Mouse (Mus musculus) embryonic facial prominence, embryonic 14.5 days (tissue): ENCODE data around the gene Oas1c. TPM values are rescaled to one million over a fixed set of nuclear protein-coding genes. Genes with fewer than 3 reads are reported as not detected.
A peak's percentile ranks its signal among the peaks of the same experiment; 100 is the strongest.

ENCODE experiments used
- ATAC-seq: fragments of 200-750 bp; cut with Nextera tagmentation; 2 replicates; pipeline ENCODE4 v1.8.0; 2017; ENCODE audit warnings: low read depth, moderate number of reproducible peaks, moderate TSS enrichment
- DNase-seq: peaks from one replicate; pipeline ENCODE4 v3.0.0-alpha.2; 2015; ENCODE audit warnings: low spot score
- H3K27ac ChIP-seq: fragments of 300-500 bp; sonication (generic); replicated peaks from 2 replicates; pipeline ENCODE4 v1.5.1; 2014; ENCODE audit warnings: low read depth, mild to moderate bottlenecking, low read length, moderate library complexity
- H3K27me3 ChIP-seq: fragments of 300-500 bp; sonication (generic); replicated peaks from 2 replicates; pipeline ENCODE4 v1.6.1; 2014; ENCODE audit warnings: low read length; ENCODE audit not compliant: control insufficient read depth, insufficient read depth
- H3K36me3 ChIP-seq: fragments of 300-500 bp; sonication (generic); 2 replicates; pipeline ENCODE4 v1.6.1; 2014; ENCODE audit warnings: low read length, mixed read lengths; ENCODE audit not compliant: control insufficient read depth, insufficient read depth
- H3K4me1 ChIP-seq: fragments of 300-500 bp; sonication (generic); 2 replicates; pipeline ENCODE4 v1.6.1; 2014; ENCODE audit warnings: antibody characterized with exemption, low read length; ENCODE audit not compliant: control insufficient read depth, insufficient read depth
- H3K4me2 ChIP-seq: fragments of 300-500 bp; sonication (generic); 2 replicates; pipeline ENCODE4 v1.6.1; 2014; ENCODE audit warnings: low read depth, mild to moderate bottlenecking, low read length, moderate library complexity, mixed read lengths
- H3K4me3 ChIP-seq: fragments of 300-500 bp; sonication (generic); 2 replicates; pipeline ENCODE4 v1.5.1; 2014; ENCODE audit warnings: low read depth, mild to moderate bottlenecking, low read length
- H3K9ac ChIP-seq: fragments of 300-500 bp; sonication (generic); 2 replicates; pipeline ENCODE4 v1.6.1; 2014; ENCODE audit warnings: low read depth, mild to moderate bottlenecking, low read length, moderate library complexity, mixed read lengths
- H3K9me3 ChIP-seq: fragments of 300-500 bp; sonication (generic); 2 replicates; pipeline ENCODE4 v1.6.1; 2016; ENCODE audit warnings: low read length; ENCODE audit not compliant: control insufficient read depth
- WGBS: fragments of 180-500 bp; shearing (Covaris S2); extraction: QIAGEN DNeasy Blood & Tissue Kit; methylation state at CpG from one replicate; pipeline ENCODE4 v1.1.7; 2014; 5-methylcytosine and 5-hydroxymethylcytosine counted together
- polyA plus RNA-seq: library from polyadenylated mRNA; unstranded; fragments of >200 nt; fragmentation: Nextera tagmentation; extraction: Ambion mirVana; gene quantifications from 2 replicates; pipeline ENCODE4 v1.2.1, GENCODE M21; 2014

Gene Oas1c
- polyA plus RNA-seq, 1 experiment from 2014 or later: 0.24 TPM

GRCm38 (mm10) chr5:120776801-120777200 is 35.5 kb downstream of the Oas1c start:
- Histone ChIP-seq H3K4me1 (peaks cover 2% of the 10 kb centered on the region; the same call in 1 of the 2 replicates), H3K27me3 (no peaks in the 10 kb centered on the region), H3K4me3 (no peak overlapping the region), H3K9ac (no peak overlapping the region), H3K4me2 (no peak overlapping the region), H3K9me3 (no peaks in the 10 kb centered on the region), H3K27ac (no peak overlapping the region), H3K36me3 (no peaks in the 10 kb centered on the region)
- no peak for DNase-seq
- ATAC-seq: no peak
- WGBS: 78% methylated on average over 5 of the region's 5 CpGs

GRCm38 (mm10) chr5:120775287-120775985 is 36.9 kb downstream of the Oas1c start:
- Histone ChIP-seq H3K4me1 (peaks cover 2% of the 10 kb centered on the region; the same call in 1 of the 2 replicates), H3K4me3 (no peak overlapping the region), H3K9me3 (no peaks in the 10 kb centered on the region), H3K9ac (no peak overlapping the region), H3K4me2 (no peak overlapping the region), H3K27ac (no peak overlapping the region), H3K27me3 (no peaks in the 10 kb centered on the region), H3K36me3 (no peaks in the 10 kb centered on the region)
- WGBS: 75% methylated on average over 14 of the region's 14 CpGs
- ATAC-seq (no peak), DNase-seq (peak; percentile 20)

GRCm38 (mm10) chr5:120769396-120769795 is 42.9 kb downstream of the Oas1c start:
- Histone ChIP-seq H3K9ac (no peak overlapping the region), H3K36me3 (no peaks in the 10 kb centered on the region), H3K4me2 (no peak overlapping the region), H3K27me3 (no peaks in the 10 kb centered on the region), H3K9me3 (no peaks in the 10 kb centered on the region), H3K27ac (no peak overlapping the region), H3K4me1 (no peaks in the 10 kb centered on the region), H3K4me3 (no peak overlapping the region)
- 71% methylated on average over 3 of the region's 3 CpGs for WGBS
- ATAC-seq: no peak
- DNase-seq: no peak

- no peak for ATAC-seq
These were observed 47.3 kb downstream of the Oas1c start for GRCm38 (mm10) chr5:120765010-120765409.

GRCm38 (mm10) chr5:120761901-120762300 is 50.4 kb downstream of the Oas1c start:
- Histone ChIP-seq H3K9ac (no peak overlapping the region), H3K4me1 (no peaks in the 10 kb centered on the region), H3K9me3 (no peaks in the 10 kb centered on the region), H3K36me3 (no peaks in the 10 kb centered on the region), H3K27ac (no peak overlapping the region), H3K4me2 (no peak overlapping the region), H3K27me3 (no peaks in the 10 kb centered on the region), H3K4me3 (no peak overlapping the region)
- DNase-seq (peak; percentile 15), ATAC-seq (no peak; the same call in 1 of the 2 replicates)
- WGBS: 23% methylated on average over 6 of the region's 6 CpGs

More at GRCm38 (mm10) chr5:120765010-120765409, 47.3 kb downstream of the Oas1c start:
- Histone ChIP-seq H3K4me3 (no peak overlapping the region), H3K4me1 (no peaks in the 10 kb centered on the region), H3K9me3 (no peaks in the 10 kb centered on the region), H3K27me3 (no peaks in the 10 kb centered on the region), H3K36me3 (no peaks in the 10 kb centered on the region), H3K9ac (no peak overlapping the region), H3K27ac (no peak overlapping the region), H3K4me2 (no peak overlapping the region)
- 70% methylated on average over 8 of the region's 8 CpGs for WGBS
- DNase-seq: no peak

- Histone ChIP-seq H3K27ac (no peak overlapping the region), H3K27me3 (no peaks in the 10 kb centered on the region), H3K9me3 (no peaks in the 10 kb centered on the region), H3K9ac (no peak overlapping the region), H3K4me1 (no peaks in the 10 kb centered on the region), H3K36me3 (no peaks in the 10 kb centered on the region), H3K4me3 (no peak overlapping the region), H3K4me2 (no peak overlapping the region)
- WGBS: 80% methylated on average over 4 of the region's 4 CpGs
- ATAC-seq (no peak), DNase-seq (no peak)
These were observed 58.1 kb downstream of the Oas1c start for GRCm38 (mm10) chr5:120754215-120754614.

- ATAC-seq (no peak), DNase-seq (no peak)
- Histone ChIP-seq H3K27ac (no peak overlapping the region), H3K9me3 (no peaks in the 10 kb centered on the region), H3K4me3 (no peak overlapping the region), H3K9ac (no peak overlapping the region), H3K4me2 (no peak overlapping the region), H3K27me3 (no peaks in the 10 kb centered on the region), H3K36me3 (no peaks in the 10 kb centered on the region), H3K4me1 (no peaks in the 10 kb centered on the region)
- 85% methylated on average over 3 of the region's 3 CpGs for WGBS
These were observed 59.5 kb downstream of the Oas1c start for GRCm38 (mm10) chr5:120752786-120753185.

- no peak overlapping the region for H3K4me3 ChIP-seq
- no peak overlapping the region for H3K27ac ChIP-seq
- no peaks in the 10 kb centered on the region for H3K27me3 ChIP-seq
- no peaks in the 10 kb centered on the region for H3K4me1 ChIP-seq
- H3K36me3 ChIP-seq: no peaks in the 10 kb centered on the region
- WGBS: 67% methylated on average over 3 of the region's 3 CpGs
- H3K9me3 ChIP-seq: no peaks in the 10 kb centered on the region
- DNase-seq (no peak), ATAC-seq (no peak)
- H3K9ac ChIP-seq: no peak overlapping the region
- H3K4me2 ChIP-seq: no peak overlapping the region
These were observed 61.1 kb downstream of the Oas1c start for GRCm38 (mm10) chr5:120751206-120751605.
